Mouse (Mus musculus) limb, embryonic 10.5 days (tissue): ENCODE measurements around the gene Asb2. TPM values are rescaled to one million over a fixed set of nuclear protein-coding genes. Genes with fewer than 3 reads are reported as not detected.

Experiments used
- DNase-seq: peaks from one replicate; pipeline ENCODE4 v3.0.0-alpha.2; 2017; ENCODE audit warnings: low spot score
- H3K27ac ChIP-seq: fragments of 300-500 bp; sonication (generic); 2 replicates; pipeline ENCODE4 v1.5.1; 2016; ENCODE audit warnings: mild to moderate bottlenecking
- H3K27me3 ChIP-seq: fragments of 300-500 bp; sonication (generic); 2 replicates; pipeline ENCODE4 v1.6.1; 2016; ENCODE audit warnings: low read depth, mild to moderate bottlenecking; ENCODE audit not compliant: poor library complexity, severe bottlenecking
- H3K36me3 ChIP-seq: fragments of 300-500 bp; sonication (generic); 2 replicates; pipeline ENCODE4 v1.6.1; 2016; ENCODE audit warnings: mild to moderate bottlenecking, moderate library complexity
- H3K4me1 ChIP-seq: fragments of 300-500 bp; sonication (generic); 2 replicates; pipeline ENCODE4 v1.6.1; 2016
- H3K4me3 ChIP-seq: fragments of 300-500 bp; sonication (generic); 2 replicates; pipeline ENCODE4 v1.5.1; 2016; ENCODE audit warnings: mild to moderate bottlenecking, moderate library complexity
- H3K9me3 ChIP-seq: fragments of 300-500 bp; sonication (generic); replicated peaks from 2 replicates; pipeline ENCODE4 v1.6.1; 2016; ENCODE audit warnings: mild to moderate bottlenecking
- WGBS: fragments of 180-500 bp; shearing (Covaris S2); methylation state at CpG from one replicate; pipeline ENCODE4 v1.1.7; 2016; 5-methylcytosine and 5-hydroxymethylcytosine counted together
- polyA plus RNA-seq: library from polyadenylated mRNA; unstranded; fragments of >200 nt; fragmentation: Nextera tagmentation; extraction: Ambion mirVana; gene quantifications from 2 replicates; pipeline ENCODE4 v1.2.1, GENCODE M21; 2016

Gene Asb2
- polyA plus RNA-seq, 1 experiment from 2014 or later, result 0.61 TPM

GRCm38 (mm10) chr12:103373530-103374236, 17.9 kb upstream of the Asb2 start:
- Histone ChIP-seq H3K27me3 (0 out of 2 replicates have a peak, but pooled peaks cover 3% of the 10 kb centered on the region), H3K27ac (no peak overlapping the region), H3K36me3 (no peaks in the 10 kb centered on the region), H3K4me1 (no peaks in the 10 kb centered on the region), H3K9me3 (no peaks in the 10 kb centered on the region), H3K4me3 (no peak overlapping the region)
- WGBS, result 81% methylated on average over 8 of the region's 8 CpGs
- DNase-seq, result no peak

GRCm38 (mm10) chr12:103371711-103372110, 15.9 kb upstream of the Asb2 start:
- no peak overlapping the region for H3K27ac ChIP-seq
- H3K4me1 ChIP-seq, result peaks cover 8% of the 10 kb centered on the region
- DNase-seq, result peak; percentile 66
- no peaks in the 10 kb centered on the region for H3K9me3 ChIP-seq
- WGBS, result 34% methylated on average over 6 of the region's 6 CpGs
- no peaks in the 10 kb centered on the region for H3K36me3 ChIP-seq
- H3K27me3 ChIP-seq, result peaks cover 10% of the 10 kb centered on the region; the same call in 1 of the 2 replicates
- H3K4me3 ChIP-seq, result no peak overlapping the region

DNA sequence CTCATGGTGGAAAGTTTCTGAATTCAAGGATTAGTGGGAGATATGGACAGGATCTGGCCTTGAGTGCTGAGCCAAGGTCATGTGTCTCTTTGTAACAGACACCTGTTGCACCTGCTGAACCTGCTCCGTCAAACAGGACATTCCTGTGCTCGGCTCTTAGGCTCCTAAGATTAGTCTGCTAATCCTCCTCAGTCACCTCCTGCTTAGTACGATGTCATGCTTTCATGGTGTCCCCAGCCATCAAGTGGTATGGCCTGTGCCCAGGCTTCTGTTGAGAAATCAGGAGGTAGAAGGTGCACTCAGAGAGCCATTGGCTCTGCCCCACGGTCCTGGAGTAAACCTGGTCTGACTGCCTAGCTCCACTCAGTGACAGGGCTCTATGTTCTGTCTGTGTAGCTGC, 15.1 kb upstream of the Asb2 start:
- WGBS, result 84% methylated on average over 4 of the region's 4 CpGs
- no peak for DNase-seq
- no peak overlapping the region for H3K27ac ChIP-seq

GRCm38 (mm10) chr12:103368777-103369176, 13.0 kb upstream of the Asb2 start:
- no peaks in the 10 kb centered on the region for H3K36me3 ChIP-seq

More for the DNA sequence above, 15.1 kb upstream of the Asb2 start:
- Histone ChIP-seq H3K4me1 (peaks cover 8% of the 10 kb centered on the region), H3K27me3 (peaks cover 10% of the 10 kb centered on the region; the same call in 1 of the 2 replicates), H3K9me3 (no peaks in the 10 kb centered on the region), H3K4me3 (no peak overlapping the region), H3K36me3 (no peaks in the 10 kb centered on the region)

GRCm38 (mm10) chr12:103368326-103368669, 12.5 kb upstream of the Asb2 start:
- H3K27ac ChIP-seq, result 0 out of 2 replicates have a peak overlapping the region, but pooled peaks have one; percentile 7
- 77% methylated on average over 7 of the region's 7 CpGs for WGBS

More at GRCm38 (mm10) chr12:103368777-103369176, 13.0 kb upstream of the Asb2 start:
- WGBS, result 56% methylated on average over 2 of the region's 2 CpGs
- peaks cover 10% of the 10 kb centered on the region; the same call in 1 of the 2 replicates for H3K27me3 ChIP-seq
- H3K4me1 ChIP-seq, result peaks cover 8% of the 10 kb centered on the region
- no peak for DNase-seq
- no peak overlapping the region for H3K4me3 ChIP-seq
- no peaks in the 10 kb centered on the region for H3K9me3 ChIP-seq
- no peak overlapping the region for H3K27ac ChIP-seq

GRCm38 (mm10) chr12:103367620-103368325, 12.0 kb upstream of the Asb2 start:
- Histone ChIP-seq H3K36me3 (no peaks in the 10 kb centered on the region), H3K27ac (peak overlapping the region; percentile 7; the same call in 1 of the 2 replicates), H3K4me3 (no peak overlapping the region), H3K9me3 (no peaks in the 10 kb centered on the region), H3K4me1 (peaks cover 8% of the 10 kb centered on the region), H3K27me3 (peaks cover 10% of the 10 kb centered on the region; the same call in 1 of the 2 replicates)
- peak; percentile 90 for DNase-seq
- WGBS, result 17% methylated on average over 18 of the region's 18 CpGs

More at GRCm38 (mm10) chr12:103368326-103368669, 12.5 kb upstream of the Asb2 start:
- H3K9me3 ChIP-seq, result no peaks in the 10 kb centered on the region
- DNase-seq, result no peak
- no peaks in the 10 kb centered on the region for H3K36me3 ChIP-seq
- H3K4me3 ChIP-seq, result no peak overlapping the region
- peaks cover 10% of the 10 kb centered on the region; the same call in 1 of the 2 replicates for H3K27me3 ChIP-seq
- peaks cover 8% of the 10 kb centered on the region for H3K4me1 ChIP-seq

DNA sequence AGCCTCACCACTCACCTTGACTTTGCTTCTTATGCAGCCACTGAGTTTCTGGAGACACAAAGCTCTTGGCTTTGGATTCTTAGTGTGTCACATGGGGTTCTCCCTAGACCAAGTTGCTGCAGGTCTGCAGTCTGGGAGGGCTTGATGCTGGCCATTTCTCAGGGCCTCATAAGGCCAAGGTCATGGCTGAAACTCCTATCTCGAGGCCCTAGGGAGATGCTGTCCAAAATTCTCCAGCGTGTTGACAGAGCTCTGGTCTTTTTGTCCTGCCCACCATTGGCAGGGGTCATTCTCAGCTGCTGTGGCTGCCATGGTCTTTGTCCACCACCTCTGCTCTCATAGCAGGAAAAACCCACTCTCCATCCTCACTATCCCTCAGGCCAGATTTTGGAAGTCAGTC, 11.4 kb upstream of the Asb2 start:
- 90% methylated on average over 2 of the region's 2 CpGs for WGBS
- H3K27ac ChIP-seq, result no peak overlapping the region

GRCm38 (mm10) chr12:103362336-103362735, 6.5 kb upstream of the Asb2 start:
- Histone ChIP-seq H3K4me3 (no peak overlapping the region), H3K9me3 (no peaks in the 10 kb centered on the region), H3K27me3 (no peaks in the 10 kb centered on the region), H3K4me1 (no peaks in the 10 kb centered on the region), H3K27ac (no peak overlapping the region), H3K36me3 (no peaks in the 10 kb centered on the region)
- no peak for DNase-seq
- WGBS, result 76% methylated on average over 3 of the region's 3 CpGs

More for the DNA sequence above, 11.4 kb upstream of the Asb2 start:
- Histone ChIP-seq H3K36me3 (no peaks in the 10 kb centered on the region), H3K9me3 (no peaks in the 10 kb centered on the region), H3K4me3 (no peak overlapping the region), H3K27me3 (peaks cover 10% of the 10 kb centered on the region; the same call in 1 of the 2 replicates), H3K4me1 (peaks cover 8% of the 10 kb centered on the region)
- no peak for DNase-seq

- H3K4me3 ChIP-seq, result no peak overlapping the region
- no peaks in the 10 kb centered on the region for H3K4me1 ChIP-seq
- H3K9me3 ChIP-seq, result no peaks in the 10 kb centered on the region
- H3K27ac ChIP-seq, result no peak overlapping the region
- WGBS, result 89% methylated on average over 17 of the region's 17 CpGs
- no peaks in the 10 kb centered on the region for H3K36me3 ChIP-seq
- no peaks in the 10 kb centered on the region for H3K27me3 ChIP-seq
- DNase-seq, result no peak
These were observed 5.9 kb upstream of the Asb2 start for GRCm38 (mm10) chr12:103361539-103362307.

DNA sequence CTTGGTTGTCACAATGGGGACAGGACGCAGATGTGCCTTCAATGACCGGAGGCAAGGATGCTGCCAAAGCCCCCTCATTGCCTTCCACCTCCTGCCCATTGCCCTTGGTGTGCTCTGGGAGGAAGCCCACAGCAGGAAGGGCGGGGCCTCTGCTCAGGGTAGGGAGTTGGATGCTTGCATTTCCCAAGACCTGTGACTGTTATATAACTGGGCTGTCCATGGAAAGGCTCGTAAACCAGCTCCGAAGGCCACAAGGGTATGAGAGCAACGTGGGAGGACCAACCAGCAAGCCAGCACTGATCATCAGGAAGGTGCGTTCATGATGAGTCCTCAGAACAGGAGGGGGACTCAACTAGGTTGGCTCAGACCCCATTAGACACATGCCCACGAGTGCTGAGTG, 5.0 kb upstream of the Asb2 start:
- no peak overlapping the region for H3K27ac ChIP-seq
- H3K27me3 ChIP-seq, result no peaks in the 10 kb centered on the region
- no peaks in the 10 kb centered on the region for H3K4me1 ChIP-seq
- WGBS, result 85% methylated on average over 8 of the region's 8 CpGs
- DNase-seq, result no peak
- H3K4me3 ChIP-seq, result no peak overlapping the region
- no peaks in the 10 kb centered on the region for H3K36me3 ChIP-seq
- no peaks in the 10 kb centered on the region for H3K9me3 ChIP-seq

DNA sequence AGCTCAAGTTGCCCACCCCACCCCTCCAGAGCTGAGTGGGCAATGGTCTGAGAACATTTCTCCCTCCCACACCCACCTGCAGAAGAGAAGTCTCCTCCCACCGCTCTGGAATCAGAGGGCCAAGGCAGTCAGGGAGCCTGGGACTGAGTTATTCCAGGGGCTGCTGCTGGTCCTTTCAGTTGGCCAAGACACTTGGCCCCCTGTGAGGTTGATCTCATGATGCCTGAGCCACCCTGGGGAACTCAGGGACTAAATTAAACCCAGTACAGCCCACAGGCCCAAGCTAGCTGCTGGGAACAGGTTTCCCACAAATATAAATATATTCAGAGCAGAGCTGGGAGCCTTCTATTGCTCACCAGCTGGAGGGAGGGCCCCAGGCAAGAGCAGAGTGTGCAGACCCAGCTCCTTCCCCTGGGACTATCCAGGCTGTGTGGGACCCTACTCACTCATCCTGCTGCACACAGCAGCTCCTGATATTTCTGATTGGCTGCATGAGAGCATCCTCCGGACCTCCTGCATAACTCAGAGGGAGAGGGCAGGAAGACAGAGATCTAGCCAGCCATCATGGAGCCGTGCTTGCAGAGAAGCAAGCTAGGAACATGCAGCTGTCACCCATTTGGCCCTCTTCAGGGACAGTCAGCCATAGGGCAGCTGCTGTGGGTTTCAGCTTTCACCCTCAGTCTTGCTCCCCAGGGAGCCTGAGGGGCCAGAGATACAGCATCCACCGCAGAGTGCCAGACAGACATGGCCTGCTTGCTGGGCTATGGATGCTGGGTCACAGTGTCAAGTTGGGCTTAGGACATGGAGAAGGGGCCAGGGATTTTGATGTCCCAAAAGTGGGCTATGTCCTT, 3.4 kb upstream of the Asb2 start:
- Histone ChIP-seq H3K27me3 (no peaks in the 10 kb centered on the region), H3K4me1 (no peaks in the 10 kb centered on the region), H3K4me3 (no peak overlapping the region), H3K36me3 (no peaks in the 10 kb centered on the region), H3K9me3 (no peaks in the 10 kb centered on the region), H3K27ac (no peak overlapping the region)
- DNase-seq, result no peak
- 55% methylated on average over 4 of the region's 4 CpGs for WGBS

DNA sequence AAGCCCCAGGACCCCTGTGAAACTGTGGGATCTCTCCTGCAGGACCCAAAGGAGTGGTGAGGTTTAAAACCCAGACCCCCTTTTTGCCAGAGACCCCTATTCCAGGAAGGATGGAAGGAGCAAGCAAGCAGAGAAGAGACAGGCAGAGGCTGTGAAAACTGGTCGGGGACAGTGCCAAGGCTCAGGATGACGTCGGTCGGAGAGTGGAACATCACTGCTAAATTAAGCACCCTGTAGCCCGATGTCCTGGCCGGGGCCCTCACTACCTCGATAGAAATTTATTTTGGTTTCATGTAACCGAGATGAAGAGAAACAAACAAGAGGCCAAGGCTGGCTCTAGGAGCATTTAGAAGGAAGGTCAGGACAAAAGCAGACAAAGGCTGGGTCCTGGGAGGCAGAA, 2.4 kb upstream of the Asb2 start:
- Histone ChIP-seq H3K27me3 (no peaks in the 10 kb centered on the region), H3K4me1 (peaks cover 4% of the 10 kb centered on the region; the same call in 1 of the 2 replicates), H3K4me3 (no peak overlapping the region), H3K36me3 (no peaks in the 10 kb centered on the region), H3K9me3 (no peaks in the 10 kb centered on the region), H3K27ac (no peak overlapping the region)
- no peak for DNase-seq
- WGBS, result 86% methylated on average over 8 of the region's 8 CpGs
